ENCODE assay signal across 14 mouse cellular contexts in genomic region chr1:172612745-172613144, GRCm38 (mm10). TPM values are rescaled to one million over a fixed set of nuclear protein-coding genes. Genes with fewer than 3 reads are reported as not detected.
DNase-seq lines count a peak whose midpoint lies in the region; ATAC-seq and TF ChIP-seq lines count a peak whose summit lies in the region.
"Had no signal": no experiment of that assay in that cellular context is flagged by ENCODE, and none has a peak within 500 bp of the region (broad histone marks: within the 10 kb centered on the region; RNA-seq: fewer than 3 reads in every experiment).

No protein-coding gene starts in this region.

- H3K4me1 ChIP-seq in heart, embryonic 10.5 days, result peaks cover 8% of the 10 kb centered on the region; the same call in 1 of the 2 replicates
- no peaks in the 10 kb centered on the region for H3K4me1 ChIP-seq in liver, postnatal 0 days (ENCODE audit: insufficient read depth)
- no peaks in the 10 kb centered on the region for H3K4me1 ChIP-seq in liver, embryonic 12.5 days

- no peak for ATAC-seq in liver, postnatal 0 days
- ATAC-seq in liver, embryonic 12.5 days, result no peak

- 52% methylated on average over 1 of the region's 1 CpGs for WGBS in heart, embryonic 10.5 days
- 35% methylated on average over 1 of the region's 1 CpGs for WGBS in liver, postnatal 0 days (ENCODE audit: insufficient replicate concordance)
- 33% methylated on average over 1 of the region's 1 CpGs for WGBS in liver, embryonic 12.5 days (ENCODE audit: insufficient replicate concordance)

- peak; percentile 69 for DNase-seq in heart, adult 11 months
- no peak for DNase-seq in heart, embryonic 10.5 days (ENCODE audit: low spot score)
- DNase-seq in liver, postnatal 0 days, result no peak
- peak; percentile 58 for DNase-seq in MN1 (ENCODE audit: low spot score)
- peak; percentile 20 for DNase-seq in fibroblast of lung, adult 2 months (ENCODE audit: low read depth)
- no peak for DNase-seq in frontal cortex, adult 2 months (ENCODE audit: extremely low spot score in 1 of 2, low spot score in 1 of 2)
- DNase-seq in cerebellum, adult 8-10 months, result no peak
- DNase-seq: adrenal gland, postnatal 36 days; cerebellum, postnatal 36 days; right cerebral cortex, postnatal 25 days had no signal

- no peak for TF ChIP-seq EP300 in liver, postnatal 0 days (IDR thresholded peaks at IDR 0.05; ENCODE audit: low read depth)

- H3K9ac ChIP-seq in liver, postnatal 0 days (replicated peaks), result no peak overlapping the region
- H3K9ac ChIP-seq in liver, embryonic 12.5 days, result no peak overlapping the region
- H3K9ac ChIP-seq: limb, embryonic 12.5 days had no signal

- H3K9me3 ChIP-seq in heart, embryonic 10.5 days, result no peaks in the 10 kb centered on the region
- H3K9me3 ChIP-seq in liver, postnatal 0 days (ENCODE audit: low read length), result no peaks in the 10 kb centered on the region
- no peaks in the 10 kb centered on the region for H3K9me3 ChIP-seq in liver, embryonic 12.5 days (replicated peaks)
- H3K9me3 ChIP-seq: forebrain, embryonic 10.5 days; limb, embryonic 12.5 days had no signal

- peaks cover 6% of the 10 kb centered on the region; the same call in 1 of the 2 replicates for H3K27me3 ChIP-seq in heart, embryonic 10.5 days (ENCODE audit: insufficient read depth, poor library complexity, severe bottlenecking)
- peaks cover 7% of the 10 kb centered on the region; the same call in 1 of the 2 replicates for H3K27me3 ChIP-seq in liver, postnatal 0 days (ENCODE audit: insufficient read depth, low read length)
- H3K27me3 ChIP-seq in liver, embryonic 12.5 days (replicated peaks), result peaks cover 24% of the 10 kb centered on the region

- H3K27ac ChIP-seq in heart, embryonic 10.5 days, result no peak overlapping the region
- H3K27ac ChIP-seq in liver, postnatal 0 days (ENCODE audit: low read depth), result no peak overlapping the region
- H3K27ac ChIP-seq in liver, embryonic 12.5 days, result no peak overlapping the region
- H3K27ac ChIP-seq: forebrain, embryonic 10.5 days; limb, embryonic 12.5 days had no signal

- TF ChIP-seq CTCF in liver, postnatal 0 days (IDR thresholded peaks at IDR 0.05; ENCODE audit: low read depth), result peak; percentile 61

- H3K36me3 ChIP-seq in heart, embryonic 10.5 days, result no peaks in the 10 kb centered on the region
- no peaks in the 10 kb centered on the region for H3K36me3 ChIP-seq in liver, postnatal 0 days (replicated peaks; ENCODE audit: insufficient read depth, low read length)
- H3K36me3 ChIP-seq in liver, embryonic 12.5 days, result no peaks in the 10 kb centered on the region
- H3K36me3 ChIP-seq: forebrain, embryonic 10.5 days; limb, embryonic 12.5 days had no signal

- no peak overlapping the region for H3K4me3 ChIP-seq in heart, embryonic 10.5 days
- H3K4me3 ChIP-seq in liver, postnatal 0 days (ENCODE audit: low read depth, low read length), result no peak overlapping the region
- H3K4me3 ChIP-seq in liver, embryonic 12.5 days, result no peak overlapping the region
- H3K4me3 ChIP-seq: forebrain, embryonic 10.5 days; limb, embryonic 12.5 days had no signal

- no peak overlapping the region for H3K4me2 ChIP-seq in liver, postnatal 0 days (ENCODE audit: low read depth, low read length)
- no peak overlapping the region for H3K4me2 ChIP-seq in liver, embryonic 12.5 days
- H3K4me2 ChIP-seq: limb, embryonic 12.5 days had no signal

RNA-seq across cellular contexts. Expression of gene Fcrl6, which starts 10.4 kb away (rescaled TPM):
- polyA plus RNA-seq in heart, embryonic 10.5 days (2016; fragmentation: Nextera tagmentation; extraction: Ambion mirVana), result not detected in 2 replicates
- polyA plus RNA-seq in liver, postnatal 0 days (2015; fragmentation: Nextera tagmentation; extraction: Ambion mirVana), result 0.12 and 0.31 TPM in 2 replicates
- not detected in 2 replicates for polyA plus RNA-seq in liver, embryonic 12.5 days (2016; fragmentation: Nextera tagmentation; extraction: Ambion mirVana)
- polyA plus RNA-seq in frontal cortex, adult 2 months (2012; rRNA removed), result 0.06 and 0.13 TPM in 2 replicates
- polyA plus RNA-seq: testis, adult 2 months had no signal

RNA-seq across cellular contexts. Expression of gene Dusp23, which starts 20.0 kb away (rescaled TPM):
- 9.2 and 10.5 TPM in 2 replicates for polyA plus RNA-seq in heart, embryonic 10.5 days (2016; fragmentation: Nextera tagmentation; extraction: Ambion mirVana)
- 12.1 and 13.0 TPM in 2 replicates for polyA plus RNA-seq in liver, postnatal 0 days (2015; fragmentation: Nextera tagmentation; extraction: Ambion mirVana)
- polyA plus RNA-seq in liver, embryonic 12.5 days (2016; fragmentation: Nextera tagmentation; extraction: Ambion mirVana), result 4.3 and 5.0 TPM in 2 replicates
- 14.7 and 15.8 TPM in 2 replicates for polyA plus RNA-seq in frontal cortex, adult 2 months (2012; rRNA removed)

RNA-seq across cellular contexts. Expression of gene Slamf8, which starts 22.4 kb away (rescaled TPM):
- polyA plus RNA-seq in heart, embryonic 10.5 days (2016; fragmentation: Nextera tagmentation; extraction: Ambion mirVana), result not detected in 2 replicates
- polyA plus RNA-seq in liver, postnatal 0 days (2015; fragmentation: Nextera tagmentation; extraction: Ambion mirVana), result 0.31 TPM in 2 replicates
- not detected in 2 replicates for polyA plus RNA-seq in liver, embryonic 12.5 days (2016; fragmentation: Nextera tagmentation; extraction: Ambion mirVana)
- polyA plus RNA-seq in frontal cortex, adult 2 months (2012; rRNA removed), result 0.28 and 0.44 TPM in 2 replicates
- polyA plus RNA-seq: forebrain, embryonic 10.5 days; limb, embryonic 12.5 days; testis, adult 2 months had no signal

RNA-seq across cellular contexts. Expression of gene Vsig8, which starts 57.0 kb away (rescaled TPM):
- 0.12 TPM in 1 of 2 replicates, not detected in the other for polyA plus RNA-seq in heart, embryonic 10.5 days (2016; fragmentation: Nextera tagmentation; extraction: Ambion mirVana)
- not detected in 2 replicates for polyA plus RNA-seq in liver, postnatal 0 days (2015; fragmentation: Nextera tagmentation; extraction: Ambion mirVana)
- not detected in 2 replicates for polyA plus RNA-seq in liver, embryonic 12.5 days (2016; fragmentation: Nextera tagmentation; extraction: Ambion mirVana)
- polyA plus RNA-seq in frontal cortex, adult 2 months (2012; rRNA removed), result 0.90 and 0.97 TPM in 2 replicates
- polyA plus RNA-seq: forebrain, embryonic 10.5 days; limb, embryonic 12.5 days had no signal

Comparison
In these comparisons a context has a peak if more than half of its experiments do, and no peak if none do; other contexts are left out.
1. DNase-seq: peak in heart, adult 11 months (single experiment), MN1 (single experiment) and fibroblast of lung, adult 2 months (single experiment); none in heart, embryonic 10.5 days (single experiment), liver, postnatal 0 days (single experiment), frontal cortex, adult 2 months (0 of 2) and cerebellum, adult 8-10 months (single experiment).